Mouse (Mus musculus) gastrocnemius, postnatal 25 days (tissue): ENCODE measurements around the gene Brms1. TPM values are rescaled to one million over a fixed set of nuclear protein-coding genes. Genes with fewer than 3 reads are reported as not detected.

Experiments used
- DNase-seq: peaks from one replicate; pipeline ENCODE4 v3.0.0; 2022
- total RNA-seq, 2 experiments: library from RNA; stranded (reverse); gene quantifications; 1 replicate in 1 of 2; 2 replicates in 1 of 2; pipeline ENCODE4 v1.2.3; 2021

Brms1 gene
- total RNA-seq, 2 experiments from 2014 or later = 11.6 to 12.6 TPM

GRCm38 (mm10) chr19:5089324-5089723 lies 48.2 kb downstream of the Brms1 start:
- DNase-seq = no peak

GRCm38 (mm10) chr19:5092083-5092482 lies 50.9 kb downstream of the Brms1 start:
- no peak for DNase-seq

GRCm38 (mm10) chr19:5093481-5094242 lies 52.5 kb downstream of the Brms1 start:
- no peak for DNase-seq

- peak; percentile 78 for DNase-seq
These were observed 53.1 kb downstream of the Brms1 start for GRCm38 (mm10) chr19:5094243-5094632.

GRCm38 (mm10) chr19:5094746-5095417 lies 53.7 kb downstream of the Brms1 start:
- no peak for DNase-seq

GRCm38 (mm10) chr19:5095887-5096474 lies 54.8 kb downstream of the Brms1 start:
- DNase-seq = no peak

- DNase-seq = no peak
These were observed 56.6 kb downstream of the Brms1 start for GRCm38 (mm10) chr19:5097521-5098362.

- DNase-seq = peak; percentile 64
These were observed 57.4 kb downstream of the Brms1 start, which contains the start of gene Cnih2 for GRCm38 (mm10) chr19:5098363-5099143. TSS of gene Cnih2 (minus strand) at chr19:5098521.

Other genes with a start within 250 kb of the Brms1 start
- 10 to 100 TPM; 27.9 to 31.1 TPM for gene Rbm4, start 247.5 kb upstream of the Brms1 start, total RNA-seq
- gene Gm21992, start 229.7 kb upstream of the Brms1 start, total RNA-seq = 1 to 10 TPM; 8.9 to 9.4 TPM
- 10 to 100 TPM; 11.1 to 11.2 TPM for gene Rbm14, start 229.7 kb upstream of the Brms1 start, total RNA-seq
- 10 to 100 TPM; 26.3 to 27.1 TPM for gene Ccs, start 202.0 kb upstream of the Brms1 start, total RNA-seq
- gene Ccdc87, start 202.0 kb upstream of the Brms1 start, total RNA-seq = not detected
- gene Ctsf, start 186.2 kb upstream of the Brms1 start, total RNA-seq = 10 to 100 TPM; 28.4 to 41.6 TPM
- 1,000 to 10,000 TPM; 7,181 to 7,860 TPM for gene Actn3, start 163.4 kb upstream of the Brms1 start, total RNA-seq
- 1 to 10 TPM; 2.4 to 2.8 TPM for gene Zdhhc24, start 162.7 kb upstream of the Brms1 start, total RNA-seq
- 1 to 10 TPM; 1.6 to 2.6 TPM for gene Bbs1, start 134.7 kb upstream of the Brms1 start, total RNA-seq
- 10 to 100 TPM; 15.6 to 23.4 TPM for gene Dpp3, start 113.1 kb upstream of the Brms1 start, total RNA-seq
- 1 to 10 TPM in 1 of 2 experiments, under 1 TPM in 1; 0.87 to 1.2 TPM for gene Peli3, start 98.2 kb upstream of the Brms1 start, total RNA-seq
- gene Mrpl11, start 79.2 kb upstream of the Brms1 start, total RNA-seq = 10 to 100 TPM; 57.6 to 59.6 TPM
- not detected for gene Npas4, start 51.0 kb upstream of the Brms1 start, total RNA-seq
- gene Slc29a2, start 17.5 kb upstream of the Brms1 start, total RNA-seq = 10 to 100 TPM in 1 of 2 experiments, 1 to 10 TPM in 1; 7.9 to 11.6 TPM
- 10 to 100 TPM; 17.9 to 20.1 TPM for gene B4gat1, start 2.5 kb upstream of the Brms1 start, total RNA-seq
- 1 to 10 TPM in 1 of 2 experiments, under 1 TPM in 1; 0.26 to 1.4 TPM for gene AC124502.3, start 2.5 kb upstream of the Brms1 start, total RNA-seq
- 1 to 10 TPM; 1.3 to 2.1 TPM for gene Rin1, start 9.1 kb downstream of the Brms1 start, total RNA-seq
- gene Cd248, start 26.7 kb downstream of the Brms1 start, total RNA-seq = 10 to 100 TPM; 13.8 to 23.3 TPM
- not detected for gene Tmem151a, start 44.2 kb downstream of the Brms1 start, total RNA-seq
- 10 to 100 TPM; 38.1 to 47.5 TPM for gene Yif1a, start 47.2 kb downstream of the Brms1 start, total RNA-seq
- not detected for gene Cnih2, start 57.2 kb downstream of the Brms1 start, total RNA-seq
- 100 to 1,000 TPM; 113 to 127 TPM for gene Rab1b, start 65.7 kb downstream of the Brms1 start, total RNA-seq
- 10 to 100 TPM; 51.9 TPM for gene Klc2, start 77.2 kb downstream of the Brms1 start, total RNA-seq
- 1 to 10 TPM; 5.6 to 6.5 TPM for gene Pacs1, start 231.8 kb downstream of the Brms1 start, total RNA-seq